Mouse (Mus musculus) erythroblast, embryonic 14.5 days (primary cell): ENCODE measurements around the gene Terf2ip.

ENCODE experiments used
- GATA1 ChIP-seq: IDR thresholded peaks from 2 replicates; pipeline ENCODE4 v1.6.1; 2012; ENCODE audit warnings: low read length, inconsistent platforms, mixed read lengths
- TAL1 ChIP-seq: IDR thresholded peaks from 3 replicates; pipeline ENCODE4 v1.6.1; 2012; ENCODE audit warnings: low read length, inconsistent platforms, mixed read lengths

DNA sequence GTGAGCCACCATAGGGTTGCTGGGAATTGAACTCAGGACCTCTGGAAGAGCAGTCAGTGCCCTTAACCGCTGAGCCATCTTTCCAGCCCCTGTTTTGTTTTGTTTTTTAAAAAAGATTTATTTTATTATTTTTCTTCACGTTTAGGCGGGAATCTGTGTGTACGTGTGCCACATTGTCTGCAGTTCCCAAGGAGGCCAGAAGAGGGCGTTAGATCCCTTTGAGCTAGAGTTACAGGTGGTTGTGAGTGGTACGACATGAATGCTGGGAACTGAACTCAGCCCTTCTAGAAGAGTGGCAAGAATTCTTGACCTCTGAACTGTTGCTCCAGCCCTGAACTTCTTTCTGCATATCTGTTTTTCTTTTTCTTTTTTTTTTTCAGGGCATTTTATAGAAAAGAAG is 38.8 kb downstream of the Terf2ip start:
- TF ChIP-seq TAL1 (no peak), GATA1 (no peak)
